Mouse (Mus musculus) heart, adult 2 months (tissue): ENCODE measurements around the gene Rad51d.

Experiments
- CTCF ChIP-seq: fragments of 200-600 bp; IDR thresholded peaks from 2 replicates; pipeline ENCODE4 v1.8.1; 2022; ENCODE audit warnings: antibody characterized with exemption, mild to moderate bottlenecking, moderate library complexity
- EP300 ChIP-seq: fragments of 200-500 bp; IDR thresholded peaks from 2 replicates; pipeline ENCODE4 v1.6.1; 2011; ENCODE audit warnings: low read depth, low read length, control low read depth; ENCODE audit not compliant: insufficient read depth
- POLR2A ChIP-seq: fragments of 200-500 bp; IDR thresholded peaks from 2 replicates; pipeline ENCODE4 v1.6.1; 2011; ENCODE audit warnings: mild to moderate bottlenecking, low read depth, low read length, control low read depth; ENCODE audit not compliant: insufficient read depth

GRCm38 (mm10) chr11:82914711-82915352 is 24.4 kb upstream of the Rad51d start:
- 0 out of 2 replicates have a peak, but pooled peaks have one; percentile 1 for TF ChIP-seq POLR2A
- TF ChIP-seq EP300: peak; percentile 89
- TF ChIP-seq CTCF: peak; percentile 97; the same call in 1 of the 2 replicates
